Mouse (Mus musculus) midbrain, postnatal 0 days (tissue): ENCODE data around the gene Glrx3. TPM values are rescaled to one million over a fixed set of nuclear protein-coding genes. Genes with fewer than 3 reads are reported as not detected.
A peak's percentile ranks its signal among the peaks of the same experiment; 100 is the strongest.

Source experiments
- ATAC-seq: fragments of 200-750 bp; cut with Nextera tagmentation; 2 replicates; pipeline ENCODE4 v1.8.0; 2017; ENCODE audit warnings: moderate number of reproducible peaks, mild to moderate bottlenecking, moderate TSS enrichment, moderate library complexity; ENCODE audit not compliant: low FRiP score
- DNase-seq: peaks from one replicate; pipeline ENCODE4 v3.0.0-alpha.2; 2015; ENCODE audit warnings: low spot score
- H3K27ac ChIP-seq: fragments of 300-500 bp; sonication (generic); 2 replicates; pipeline ENCODE4 v1.5.1; 2014; ENCODE audit warnings: low read depth, mild to moderate bottlenecking, low read length, mixed read lengths
- H3K27me3 ChIP-seq: fragments of 300-500 bp; sonication (generic); 2 replicates; pipeline ENCODE4 v1.6.1; 2014; ENCODE audit warnings: low read length, control low read depth, mixed read lengths; ENCODE audit not compliant: insufficient read depth
- H3K36me3 ChIP-seq: fragments of 300-500 bp; sonication (generic); 2 replicates; pipeline ENCODE4 v1.6.1; 2014; ENCODE audit warnings: low read length, control low read depth, mixed read lengths; ENCODE audit not compliant: insufficient read depth
- H3K4me1 ChIP-seq: fragments of 300-500 bp; sonication (generic); 2 replicates; pipeline ENCODE4 v1.6.1; 2014; ENCODE audit warnings: mild to moderate bottlenecking, control low read depth, antibody characterized with exemption, low read length, mixed read lengths; ENCODE audit not compliant: insufficient read depth
- H3K4me2 ChIP-seq: fragments of 300-500 bp; sonication (generic); 2 replicates; pipeline ENCODE4 v1.6.1; 2014; ENCODE audit warnings: low read depth, mild to moderate bottlenecking, low read length, mixed read lengths; ENCODE audit not compliant: poor library complexity, severe bottlenecking
- H3K4me3 ChIP-seq: fragments of 300-500 bp; sonication (generic); 2 replicates; pipeline ENCODE4 v1.5.1; 2014; ENCODE audit warnings: low read depth, mild to moderate bottlenecking, low read length, moderate library complexity
- H3K9ac ChIP-seq: fragments of 300-500 bp; sonication (generic); replicated peaks from 2 replicates; pipeline ENCODE4 v1.6.1; 2014; ENCODE audit warnings: mild to moderate bottlenecking, low read length, moderate library complexity, mixed read lengths; ENCODE audit not compliant: poor library complexity, severe bottlenecking
- H3K9me3 ChIP-seq: fragments of 300-500 bp; sonication (generic); 2 replicates; pipeline ENCODE4 v1.6.1; 2016; ENCODE audit warnings: low read length, control low read depth
- CTCF ChIP-seq: IDR thresholded peaks from 2 replicates; pipeline ENCODE4 v1.5.1; 2016; ENCODE audit warnings: antibody characterized with exemption, mild to moderate bottlenecking
- WGBS: fragments of 180-500 bp; shearing (Covaris S2); extraction: QIAGEN DNeasy Blood & Tissue Kit; methylation state at CpG from one replicate; pipeline ENCODE4 v1.1.7; 2014; 5-methylcytosine and 5-hydroxymethylcytosine counted together
- polyA plus RNA-seq: library from polyadenylated mRNA; unstranded; fragments of >200 nt; fragmentation: Nextera tagmentation; extraction: Ambion mirVana; gene quantifications from 2 replicates; pipeline ENCODE4 v1.2.1, GENCODE M21; 2015
- total RNA-seq: library from RNA; depleted of rRNA; stranded (reverse); fragments of >200 nt; gene quantifications from 2 replicates; pipeline ENCODE4 v1.2.3, GENCODE M21; 2014

Glrx3 gene
- total and polyA plus RNA-seq, 2 experiments from 2014 or later = 168 to 220 TPM

- DNase-seq (no peak), ATAC-seq (no peak)
- WGBS = 58% methylated on average over 5 of the region's 5 CpGs
- H3K9me3 ChIP-seq = no peaks in the 10 kb centered on the region
- H3K4me1 ChIP-seq = no peaks in the 10 kb centered on the region
- H3K27me3 ChIP-seq = no peaks in the 10 kb centered on the region
- no peak for TF ChIP-seq CTCF
- no peak overlapping the region for H3K9ac ChIP-seq
- H3K27ac ChIP-seq = no peak overlapping the region
- no peak overlapping the region for H3K4me3 ChIP-seq
- no peak overlapping the region for H3K4me2 ChIP-seq
- H3K36me3 ChIP-seq = peaks cover 9% of the 10 kb centered on the region; the same call in 1 of the 2 replicates
Measured at GRCm38 (mm10) chr7:137461396-137461795, 24.0 kb downstream of the Glrx3 start.

GRCm38 (mm10) chr7:137468174-137468573 is 30.8 kb downstream of the Glrx3 start:
- Histone ChIP-seq H3K9ac (no peak overlapping the region), H3K4me3 (no peak overlapping the region), H3K4me2 (no peak overlapping the region), H3K4me1 (no peaks in the 10 kb centered on the region), H3K36me3 (peaks cover 6% of the 10 kb centered on the region; the same call in 1 of the 2 replicates), H3K27ac (no peak overlapping the region), H3K9me3 (no peaks in the 10 kb centered on the region), H3K27me3 (no peaks in the 10 kb centered on the region)
- TF ChIP-seq CTCF = peak; percentile 86
- WGBS = 68% methylated on average over 4 of the region's 4 CpGs
- ATAC-seq (no peak), DNase-seq (peak; percentile 79)

- Histone ChIP-seq H3K27ac (no peak overlapping the region), H3K4me2 (no peak overlapping the region), H3K4me3 (no peak overlapping the region), H3K4me1 (no peaks in the 10 kb centered on the region), H3K27me3 (no peaks in the 10 kb centered on the region), H3K36me3 (no peaks in the 10 kb centered on the region), H3K9ac (no peak overlapping the region), H3K9me3 (no peaks in the 10 kb centered on the region)
- peak; percentile 63 for TF ChIP-seq CTCF
- no peak for ATAC-seq
- WGBS = 55% methylated on average over 7 of the region's 7 CpGs
- DNase-seq = peak; percentile 45
Measured at GRCm38 (mm10) chr7:137471431-137472120, 34.2 kb downstream of the Glrx3 start.

DNA sequence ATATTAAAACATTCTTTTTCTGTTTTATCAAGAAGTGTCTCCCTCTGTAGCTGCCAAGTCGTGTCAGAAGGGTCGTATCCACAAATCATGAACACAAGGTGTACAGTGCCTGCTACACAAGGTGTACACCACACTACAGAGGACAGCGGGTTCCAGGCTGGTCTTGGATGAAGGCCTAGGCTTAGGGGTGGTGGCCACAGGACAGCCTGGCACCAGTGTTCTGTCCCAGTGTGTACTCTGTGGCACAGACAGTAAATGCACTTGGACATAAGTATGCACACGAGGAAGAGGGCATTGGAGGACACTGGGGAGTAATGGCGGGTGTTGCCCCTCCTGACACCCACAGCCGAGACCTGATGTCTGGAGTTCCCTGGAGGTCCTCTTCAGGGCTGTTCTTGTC is 34.7 kb downstream of the Glrx3 start:
- Histone ChIP-seq H3K9me3 (no peaks in the 10 kb centered on the region), H3K36me3 (no peaks in the 10 kb centered on the region), H3K27ac (no peak overlapping the region), H3K4me2 (no peak overlapping the region), H3K4me3 (no peak overlapping the region), H3K9ac (no peak overlapping the region), H3K27me3 (no peaks in the 10 kb centered on the region), H3K4me1 (no peaks in the 10 kb centered on the region)
- ATAC-seq = no peak
- DNase-seq = no peak
- 92% methylated on average over 5 of the region's 6 CpGs for WGBS
- no peak for TF ChIP-seq CTCF

DNA sequence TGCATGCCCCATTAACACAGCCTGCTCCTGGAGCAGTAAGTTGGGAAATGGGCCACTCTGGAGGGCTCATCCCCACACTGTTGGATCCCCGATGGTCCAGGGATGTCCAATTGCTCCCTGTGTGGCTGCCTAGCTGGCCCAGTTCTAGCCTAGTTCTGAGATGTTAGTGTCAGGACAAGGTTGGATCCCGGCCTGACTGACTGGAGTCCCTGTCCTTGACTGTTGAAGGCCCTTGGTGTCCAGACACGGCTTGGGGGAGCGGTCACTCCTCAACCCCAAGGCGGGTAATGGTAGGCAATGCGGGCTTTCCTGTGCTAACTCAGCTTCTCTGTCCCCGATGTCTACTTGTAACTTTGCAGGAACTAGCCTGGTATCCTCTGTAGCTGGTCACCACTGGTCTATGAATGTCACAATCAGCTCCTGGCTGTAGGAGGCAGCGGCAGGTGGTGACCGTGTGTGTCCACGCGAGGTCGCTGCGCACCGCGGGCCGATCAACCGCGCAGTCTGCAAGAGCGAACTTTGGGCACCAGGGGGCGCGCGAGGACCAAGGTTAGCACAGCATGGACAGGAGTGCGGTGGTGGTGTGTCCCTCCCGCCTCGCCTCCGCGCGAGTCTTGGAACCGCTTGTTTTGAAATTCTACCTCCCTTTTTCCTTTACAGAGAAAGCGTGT is 40.7 kb downstream of the Glrx3 start:
- TF ChIP-seq CTCF = peak; percentile 100
- 14% methylated on average over 30 of the region's 30 CpGs for WGBS
- Histone ChIP-seq H3K9ac (0 out of 2 replicates have a peak overlapping the region, but pooled peaks have one; percentile 39), H3K4me2 (peak overlapping the region; percentile 49), H3K9me3 (no peaks in the 10 kb centered on the region), H3K27ac (no peak overlapping the region), H3K36me3 (no peaks in the 10 kb centered on the region), H3K27me3 (no peaks in the 10 kb centered on the region), H3K4me3 (peak overlapping the region; percentile 23; the same call in 1 of the 2 replicates), H3K4me1 (0 out of 2 replicates have a peak, but pooled peaks cover 5% of the 10 kb centered on the region)
- DNase-seq (peak; percentile 93), ATAC-seq (peak; percentile 84)

- Histone ChIP-seq H3K4me3 (peak overlapping the region; percentile 23; the same call in 1 of the 2 replicates), H3K27me3 (no peaks in the 10 kb centered on the region), H3K9me3 (no peaks in the 10 kb centered on the region), H3K4me2 (peak overlapping the region; percentile 49), H3K4me1 (0 out of 2 replicates have a peak, but pooled peaks cover 5% of the 10 kb centered on the region), H3K36me3 (no peaks in the 10 kb centered on the region), H3K27ac (no peak overlapping the region), H3K9ac (0 out of 2 replicates have a peak overlapping the region, but pooled peaks have one; percentile 39)
- WGBS = 30% methylated on average over 5 of the region's 5 CpGs
- ATAC-seq (peak; percentile 44; the same call in 1 of the 2 replicates), DNase-seq (no peak)
- TF ChIP-seq CTCF = no peak
Measured at GRCm38 (mm10) chr7:137478621-137478982, 41.2 kb downstream of the Glrx3 start.
